Mouse (Mus musculus) embryonic facial prominence, embryonic 12.5 days (tissue): ENCODE measurements around the gene Apex1. TPM values are rescaled to one million over a fixed set of nuclear protein-coding genes. Genes with fewer than 3 reads are reported as not detected.
"Not testable (repeated sequence)": the region's sequence is repeated elsewhere in the genome, so short reads cannot be mapped to it uniquely, and the experiment has no call there.

ENCODE experiments used
- ATAC-seq: fragments of 200-750 bp; cut with Nextera tagmentation; 2 replicates; pipeline ENCODE4 v1.8.0; 2017; ENCODE audit not compliant: insufficient number of reproducible peaks, insufficient read depth, low FRiP score, low TSS enrichment
- H3K27ac ChIP-seq: fragments of 300-500 bp; sonication (generic); 2 replicates; pipeline ENCODE4 v1.5.1; 2016; ENCODE audit warnings: mild to moderate bottlenecking
- H3K27me3 ChIP-seq: fragments of 300-500 bp; sonication (generic); 2 replicates; pipeline ENCODE4 v1.6.1; 2016; ENCODE audit warnings: mild to moderate bottlenecking, moderate library complexity
- H3K36me3 ChIP-seq: fragments of 300-500 bp; sonication (generic); 2 replicates; pipeline ENCODE4 v1.6.1; 2016; ENCODE audit warnings: mild to moderate bottlenecking
- H3K4me1 ChIP-seq: fragments of 300-500 bp; sonication (generic); 2 replicates; pipeline ENCODE4 v1.6.1; 2016
- H3K4me2 ChIP-seq: fragments of 300-500 bp; sonication (generic); replicated peaks from 2 replicates; pipeline ENCODE4 v1.6.1; 2016; ENCODE audit warnings: mild to moderate bottlenecking, moderate library complexity
- H3K4me3 ChIP-seq: fragments of 300-500 bp; sonication (generic); 2 replicates; pipeline ENCODE4 v1.5.1; 2016; ENCODE audit warnings: mild to moderate bottlenecking
- H3K9ac ChIP-seq: fragments of 300-500 bp; sonication (generic); 2 replicates; pipeline ENCODE4 v1.6.1; 2016; ENCODE audit warnings: mild to moderate bottlenecking, moderate library complexity
- H3K9me3 ChIP-seq: fragments of 300-500 bp; sonication (generic); 2 replicates; pipeline ENCODE4 v1.6.1; 2016; ENCODE audit warnings: mild to moderate bottlenecking, moderate library complexity
- WGBS: fragments of 180-500 bp; shearing (Covaris S2); methylation state at CpG from one replicate; pipeline ENCODE4 v1.1.7; 2016; 5-methylcytosine and 5-hydroxymethylcytosine counted together
- polyA plus RNA-seq: library from polyadenylated mRNA; unstranded; fragments of >200 nt; fragmentation: Nextera tagmentation; extraction: Ambion mirVana; gene quantifications from 2 replicates; pipeline ENCODE4 v1.2.1, GENCODE M21; 2016

Gene Apex1
- polyA plus RNA-seq, 1 experiment from 2014 or later = 335 TPM

DNA sequence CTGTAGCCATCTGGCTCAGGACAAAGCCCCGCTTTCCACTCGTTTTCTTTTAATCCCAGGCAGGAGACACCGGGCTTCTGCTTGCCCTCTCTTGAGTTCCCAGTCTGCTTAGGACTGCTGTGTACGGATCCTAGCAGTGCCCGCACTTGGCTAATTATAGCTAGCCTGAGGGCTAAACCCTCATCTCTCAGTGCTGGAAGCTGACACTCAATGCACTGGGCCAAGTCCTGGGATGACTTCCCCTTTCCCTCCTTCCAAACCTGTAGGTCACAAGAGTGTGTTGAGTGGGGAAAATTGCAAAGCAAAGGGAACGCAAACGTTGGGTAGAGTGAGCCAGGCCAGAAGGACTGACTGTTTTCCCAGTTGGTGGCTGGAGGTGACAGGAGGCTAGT lies 27.4 kb upstream of the Apex1 start, which contains the start of gene Klhl33:
Klhl33 (minus strand) TSS at position 134 of the 392 bp plus-strand sequence.
- WGBS = 32% methylated on average over 7 of the region's 7 CpGs
- Histone ChIP-seq H3K27ac (no peak within 1 kb of the TSS), H3K4me2 (peak within 1 kb of the TSS; percentile 84)

GRCm38 (mm10) chr14:50897992-50898391 lies 26.8 kb upstream of the Apex1 start:
- peaks cover 14% of the 10 kb centered on the region for H3K27me3 ChIP-seq
- not testable (repeated sequence) for H3K4me3 ChIP-seq, H3K9ac ChIP-seq, H3K9me3 ChIP-seq, H3K36me3 ChIP-seq, ATAC-seq, H3K27ac ChIP-seq, H3K4me1 ChIP-seq, H3K4me2 ChIP-seq
- WGBS = 96% methylated on average over 2 of the region's 2 CpGs

More for the DNA sequence above, 27.4 kb upstream of the Apex1 start, which contains the start of gene Klhl33:
- H3K4me1 ChIP-seq = peaks cover 9% of the 10 kb centered on the region
- no peak for ATAC-seq
- peak within 1 kb of the TSS; percentile 43 for H3K4me3 ChIP-seq
- H3K27me3 ChIP-seq = peaks cover 14% of the 10 kb centered on the region
- peak within 1 kb of the TSS; percentile 59 for H3K9ac ChIP-seq
- H3K9me3 ChIP-seq = no peaks in the 10 kb centered on the region
- H3K36me3 ChIP-seq = no peaks in the 10 kb centered on the region

- Histone ChIP-seq H3K9me3 (no peaks in the 10 kb centered on the region), H3K4me2 (peak overlapping the region; percentile 69), H3K4me1 (peaks cover 8% of the 10 kb centered on the region; the same call in 1 of the 2 replicates), H3K36me3 (no peaks in the 10 kb centered on the region), H3K27me3 (no peaks in the 10 kb centered on the region), H3K27ac (no peak overlapping the region), H3K4me3 (peak overlapping the region; percentile 33), H3K9ac (peak overlapping the region; percentile 56)
- WGBS = 2% methylated on average over 26 of the region's 26 CpGs
- peak; percentile 63; the same call in 1 of the 2 replicates for ATAC-seq
Measured at GRCm38 (mm10) chr14:50903973-50904827, 20.6 kb upstream of the Apex1 start.

- WGBS = 77% methylated on average over 4 of the region's 4 CpGs
- no peaks in the 10 kb centered on the region for H3K27me3 ChIP-seq
- H3K27ac ChIP-seq = no peak overlapping the region
- peaks cover 8% of the 10 kb centered on the region; the same call in 1 of the 2 replicates for H3K4me1 ChIP-seq
- no peak overlapping the region for H3K4me2 ChIP-seq
- H3K36me3 ChIP-seq = no peaks in the 10 kb centered on the region
- no peak overlapping the region for H3K9ac ChIP-seq
- no peak for ATAC-seq
- no peaks in the 10 kb centered on the region for H3K9me3 ChIP-seq
- no peak overlapping the region for H3K4me3 ChIP-seq
Measured at GRCm38 (mm10) chr14:50904828-50905129, 20.0 kb upstream of the Apex1 start.

GRCm38 (mm10) chr14:50905327-50905726 lies 19.4 kb upstream of the Apex1 start:
- not testable (repeated sequence) for H3K27ac ChIP-seq, ATAC-seq, H3K27me3 ChIP-seq, H3K4me1 ChIP-seq, H3K9ac ChIP-seq, H3K4me3 ChIP-seq, H3K36me3 ChIP-seq, H3K4me2 ChIP-seq, H3K9me3 ChIP-seq

DNA sequence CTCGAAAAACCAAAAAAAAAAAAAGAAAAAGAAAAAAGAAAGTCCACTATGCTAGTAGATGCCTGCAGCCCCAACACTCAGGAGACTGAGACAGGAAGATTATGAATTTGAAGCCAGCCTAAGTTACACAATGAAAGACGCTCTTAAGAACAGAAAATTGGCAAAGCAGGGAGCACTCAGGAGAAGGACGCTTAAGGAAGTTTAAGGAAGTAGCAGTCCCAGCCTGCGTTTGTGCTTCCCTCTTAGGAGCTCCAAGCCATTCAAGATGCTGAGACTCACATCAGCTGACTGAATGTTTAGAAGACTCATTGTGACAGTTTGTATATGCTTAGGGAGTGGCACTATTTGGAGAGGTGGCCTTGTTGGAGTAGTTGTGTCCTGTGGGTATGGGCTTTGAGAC lies 16.6 kb upstream of the Apex1 start:
- H3K27me3 ChIP-seq = no peaks in the 10 kb centered on the region
- no peak overlapping the region for H3K9ac ChIP-seq
- H3K9me3 ChIP-seq = no peaks in the 10 kb centered on the region
- H3K4me1 ChIP-seq = peaks cover 8% of the 10 kb centered on the region; the same call in 1 of the 2 replicates
- H3K4me3 ChIP-seq = no peak overlapping the region
- no peak overlapping the region for H3K27ac ChIP-seq
- no peak for ATAC-seq
- H3K4me2 ChIP-seq = no peak overlapping the region
- 79% methylated on average over 4 of the region's 4 CpGs for WGBS
- H3K36me3 ChIP-seq = peaks cover 12% of the 10 kb centered on the region

GRCm38 (mm10) chr14:50911356-50911755 lies 13.4 kb upstream of the Apex1 start:
- H3K4me1 ChIP-seq = no peaks in the 10 kb centered on the region
- H3K27me3 ChIP-seq = no peaks in the 10 kb centered on the region
- no peak for ATAC-seq
- 41% methylated on average over 3 of the region's 3 CpGs for WGBS
- H3K4me3 ChIP-seq = no peak overlapping the region
- H3K4me2 ChIP-seq = no peak overlapping the region
- H3K9me3 ChIP-seq = no peaks in the 10 kb centered on the region
- H3K9ac ChIP-seq = no peak overlapping the region
- peaks cover 37% of the 10 kb centered on the region for H3K36me3 ChIP-seq
- H3K27ac ChIP-seq = no peak overlapping the region

GRCm38 (mm10) chr14:50923437-50923836 lies 1.3 kb upstream of the Apex1 start:
- Histone ChIP-seq H3K4me2 (peak overlapping the region; percentile 70), H3K36me3 (peaks cover 34% of the 10 kb centered on the region), H3K4me1 (peaks cover 15% of the 10 kb centered on the region), H3K4me3 (peak overlapping the region; percentile 74), H3K9ac (peak overlapping the region; percentile 71)
- not testable (repeated sequence) for ATAC-seq, H3K27ac ChIP-seq, H3K27me3 ChIP-seq, H3K9me3 ChIP-seq
- 82% methylated on average over 1 of the region's 1 CpGs for WGBS

DNA sequence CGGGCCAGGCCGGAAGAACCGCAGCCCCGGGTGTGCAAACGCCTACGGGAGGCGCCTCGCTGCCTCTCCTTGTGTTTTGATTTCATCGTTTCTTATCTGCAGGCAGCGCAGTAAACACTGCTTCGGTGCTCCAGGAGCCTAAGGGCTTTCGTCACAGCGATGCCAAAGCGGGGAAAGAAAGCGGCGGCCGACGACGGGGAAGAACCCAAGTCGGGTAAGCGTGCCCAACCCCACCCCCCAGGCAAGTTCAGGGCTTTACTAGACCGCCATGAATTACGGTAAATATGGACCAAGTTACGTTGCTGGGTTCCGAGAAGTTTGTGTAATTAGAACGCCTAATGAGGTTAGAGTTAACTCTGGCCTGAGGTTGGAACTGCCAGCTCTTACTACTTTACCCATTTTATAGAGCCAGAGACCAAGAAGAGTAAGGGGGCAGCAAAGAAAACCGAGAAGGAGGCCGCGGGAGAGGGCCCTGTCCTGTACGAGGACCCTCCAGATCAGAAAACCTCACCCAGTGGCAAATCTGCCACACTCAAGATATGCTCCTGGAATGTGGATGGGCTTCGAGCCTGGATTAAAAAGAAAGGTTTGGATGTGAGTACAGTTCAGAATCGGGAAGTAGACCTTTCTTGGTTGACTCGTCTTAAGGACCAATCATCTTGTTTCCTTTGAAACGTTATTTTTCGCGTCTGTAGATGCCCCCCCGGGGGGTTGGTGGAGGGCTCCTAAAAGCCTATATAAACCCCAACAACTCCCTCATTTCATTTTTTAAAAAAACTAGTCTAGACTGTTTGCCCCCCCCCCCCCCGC lies 548 bp downstream of the Apex1 start:
- Histone ChIP-seq H3K4me3 (peak overlapping the region; percentile 74), H3K36me3 (peaks cover 30% of the 10 kb centered on the region), H3K9me3 (no peaks in the 10 kb centered on the region), H3K27ac (peak overlapping the region; percentile 91), H3K9ac (peak overlapping the region; percentile 71), H3K4me2 (peak overlapping the region; percentile 70), H3K4me1 (peaks cover 25% of the 10 kb centered on the region), H3K27me3 (no peaks in the 10 kb centered on the region)
- WGBS = 1% methylated on average over 38 of the region's 38 CpGs
- ATAC-seq = peak; percentile 44

GRCm38 (mm10) chr14:50927366-50927765 lies 2.6 kb downstream of the Apex1 start:
- Histone ChIP-seq H3K27ac (no peak overlapping the region), H3K4me1 (peaks cover 25% of the 10 kb centered on the region), H3K36me3 (peaks cover 30% of the 10 kb centered on the region), H3K4me2 (no peak overlapping the region), H3K9ac (no peak overlapping the region), H3K27me3 (no peaks in the 10 kb centered on the region), H3K9me3 (no peaks in the 10 kb centered on the region), H3K4me3 (no peak overlapping the region)
- no peak for ATAC-seq
- 66% methylated on average over 3 of the region's 3 CpGs for WGBS

GRCm38 (mm10) chr14:50929951-50930350 lies 5.2 kb downstream of the Apex1 start:
- no peak for ATAC-seq

More at GRCm38 (mm10) chr14:50929951-50930350, 5.2 kb downstream of the Apex1 start:
- Histone ChIP-seq H3K27me3 (no peaks in the 10 kb centered on the region), H3K9me3 (no peaks in the 10 kb centered on the region), H3K27ac (no peak overlapping the region), H3K36me3 (peaks cover 30% of the 10 kb centered on the region), H3K4me2 (peak overlapping the region; percentile 85), H3K4me1 (peaks cover 19% of the 10 kb centered on the region), H3K9ac (peak overlapping the region; percentile 81), H3K4me3 (peak overlapping the region; percentile 92)
- WGBS = 18% methylated on average over 10 of the region's 10 CpGs
